Mouse (Mus musculus) mouse embryonic stem cell (cell line): ENCODE measurements around the gene Twf2.

Experiments used
- in situ Hi-C, 2 experiments: fragments of 300-500 bp; cut with MboI; formaldehyde crosslinking; loops; 1 replicate in 1 of 2; 3 replicates in 1 of 2; pipeline ENCODE4 v1.14.3; 2019 to 2020; ENCODE audit warnings: low sequenced_read_pairs in 2 of 2, low pct_unique_long_range_greater_than_20kb in 1 of 2, mixed read lengths in 1 of 2; ENCODE audit not compliant: unreplicated experiment in 1 of 2

Gene Twf2

DNA sequence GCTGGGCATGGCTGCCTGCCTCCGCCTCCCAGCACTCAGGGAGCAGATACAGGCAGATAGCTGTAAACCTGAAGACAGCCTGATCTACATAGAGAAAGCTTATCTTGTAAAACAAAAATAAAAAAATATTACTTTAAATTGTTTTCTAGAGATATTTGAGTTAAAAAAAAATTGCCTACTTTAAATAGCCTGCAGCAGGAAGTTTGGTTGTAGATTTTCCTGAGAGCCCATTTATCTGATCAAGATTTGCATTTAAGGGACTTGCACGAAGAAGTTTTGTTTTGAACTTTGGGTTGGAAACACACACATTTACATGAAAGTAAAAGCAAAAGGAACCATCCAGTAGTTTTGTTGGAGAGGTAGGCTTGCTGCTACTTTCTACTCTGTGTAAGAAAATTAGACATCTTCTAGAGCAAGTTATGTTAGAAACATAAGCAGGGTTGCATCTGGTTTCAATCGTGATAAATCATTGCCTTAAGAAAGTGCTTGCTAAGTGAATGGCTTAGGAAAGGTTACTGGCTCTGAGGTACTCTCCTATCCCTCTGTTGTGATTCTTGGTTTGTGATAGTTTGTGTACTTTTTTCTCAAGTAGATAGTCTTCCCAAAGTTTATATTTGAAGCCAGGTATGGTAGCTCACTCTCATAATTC lies 27.2 kb upstream of the Twf2 start:
- in situ Hi-C loops, result loop anchor here in 1 of 2 experiments (25.0 kb wide), 1 partner anchor 662 kb away; no protein-coding TSS in a partner anchor

DNA sequence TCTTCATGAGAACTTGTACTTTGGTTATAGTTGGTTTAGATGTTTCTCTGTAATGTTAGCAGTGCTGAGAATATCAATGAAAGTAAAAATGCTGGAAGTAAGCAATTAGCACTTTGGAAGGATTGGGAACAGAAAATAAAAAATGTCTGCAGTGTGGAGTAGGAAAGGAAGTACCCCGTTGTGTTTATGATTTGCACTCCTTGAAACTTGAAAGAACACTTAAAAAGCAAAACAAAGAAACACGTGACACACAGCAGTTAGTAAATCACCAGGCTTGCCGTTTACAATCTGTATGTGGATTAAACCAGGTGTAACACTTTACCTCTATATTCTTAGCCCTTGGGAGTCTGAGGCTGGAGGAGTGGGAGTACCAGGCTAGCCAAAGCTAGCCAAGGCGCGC lies 26.1 kb upstream of the Twf2 start:
- in situ Hi-C loops, result loop anchor here in 1 of 2 experiments (25.0 kb wide), 1 partner anchor 661 kb away; no protein-coding TSS in a partner anchor

DNA sequence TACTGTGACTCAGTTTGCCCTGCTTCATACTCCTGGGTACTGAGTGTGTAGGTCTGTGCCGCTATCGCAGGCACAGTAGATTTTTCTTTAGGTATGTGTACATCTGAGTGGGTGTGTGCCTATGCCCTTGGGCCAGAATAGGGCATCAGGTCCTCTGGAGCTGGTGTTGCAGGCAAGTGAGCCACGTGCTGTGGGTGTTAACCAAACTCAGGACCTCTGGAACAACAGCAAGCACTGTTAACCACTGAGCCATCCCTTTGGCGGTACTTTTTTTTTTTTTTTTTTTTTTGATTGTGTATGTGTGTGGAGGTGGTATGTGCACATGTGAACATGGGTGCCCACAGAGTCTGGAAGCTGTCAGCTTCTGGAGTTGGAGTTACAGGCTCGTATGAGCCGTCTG lies 25.1 kb upstream of the Twf2 start:
- in situ Hi-C loops, result loop anchor here in 1 of 2 experiments (25.0 kb wide), 1 partner anchor 660 kb away; no protein-coding TSS in a partner anchor

DNA sequence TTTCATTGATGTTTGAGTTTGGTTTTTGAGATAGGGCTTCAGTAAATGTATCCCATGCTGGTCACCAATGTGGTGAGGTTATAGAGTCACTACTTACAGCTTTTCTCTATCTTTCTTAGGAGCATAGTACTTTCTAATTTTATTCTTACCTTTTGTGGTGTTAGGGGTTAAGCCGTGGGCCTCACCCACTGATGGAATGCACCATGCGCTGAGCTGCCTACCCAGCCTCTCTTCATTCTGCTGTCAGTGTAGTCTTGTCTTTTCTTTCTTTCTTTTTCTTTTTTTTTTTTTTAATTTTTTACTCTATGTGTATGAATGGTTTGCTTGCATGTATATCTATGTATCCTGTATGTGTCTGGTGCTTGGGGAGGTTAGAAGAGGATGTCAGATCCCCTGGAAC lies 23.5 kb upstream of the Twf2 start:
- in situ Hi-C loops, result loop anchor here in 1 of 2 experiments (25.0 kb wide), 1 partner anchor 658 kb away; no protein-coding TSS in a partner anchor

DNA sequence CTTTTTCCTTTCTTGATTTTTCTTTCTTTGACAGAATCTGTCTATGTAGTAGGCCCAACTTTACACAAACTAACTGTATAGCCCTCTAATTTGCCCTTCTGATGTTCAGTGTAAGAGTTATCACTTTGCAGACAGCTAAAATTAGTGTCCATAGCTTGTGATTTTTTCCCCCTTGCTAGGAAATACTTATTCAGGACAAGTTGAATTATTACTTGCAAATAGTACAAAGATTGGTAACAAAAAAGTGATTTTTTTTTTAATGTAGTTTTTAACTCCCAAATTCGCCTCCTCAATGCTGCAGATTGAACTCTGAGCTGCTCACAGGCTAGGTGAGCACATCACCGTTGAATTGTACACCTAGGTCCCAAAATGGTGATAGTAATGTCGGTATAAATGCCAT lies 22.9 kb upstream of the Twf2 start:
- in situ Hi-C loops, result loop anchor here in 1 of 2 experiments (25.0 kb wide), 1 partner anchor 657 kb away; no protein-coding TSS in a partner anchor

DNA sequence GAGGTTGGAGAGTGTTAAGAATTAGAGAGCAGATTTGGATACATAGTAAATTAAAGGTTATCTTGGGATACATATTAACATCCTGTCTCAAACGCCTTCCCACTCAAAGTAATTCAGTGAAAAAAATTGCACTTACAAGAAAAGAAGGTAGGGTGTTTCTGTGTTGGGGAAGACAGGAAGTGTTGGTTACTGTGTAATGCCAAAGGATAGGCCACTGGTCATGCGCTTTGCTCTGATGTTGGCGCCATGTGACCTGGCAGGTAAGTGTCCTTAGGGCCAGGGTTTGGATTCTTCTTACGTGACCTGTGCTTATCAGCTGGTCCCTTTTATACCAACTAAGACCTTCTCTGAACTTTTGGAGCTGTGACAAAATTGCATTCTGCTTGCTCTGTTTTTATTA lies 20.8 kb upstream of the Twf2 start:
- in situ Hi-C loops, result loop anchor here in 1 of 2 experiments (25.0 kb wide), 1 partner anchor 655 kb away; no protein-coding TSS in a partner anchor

DNA sequence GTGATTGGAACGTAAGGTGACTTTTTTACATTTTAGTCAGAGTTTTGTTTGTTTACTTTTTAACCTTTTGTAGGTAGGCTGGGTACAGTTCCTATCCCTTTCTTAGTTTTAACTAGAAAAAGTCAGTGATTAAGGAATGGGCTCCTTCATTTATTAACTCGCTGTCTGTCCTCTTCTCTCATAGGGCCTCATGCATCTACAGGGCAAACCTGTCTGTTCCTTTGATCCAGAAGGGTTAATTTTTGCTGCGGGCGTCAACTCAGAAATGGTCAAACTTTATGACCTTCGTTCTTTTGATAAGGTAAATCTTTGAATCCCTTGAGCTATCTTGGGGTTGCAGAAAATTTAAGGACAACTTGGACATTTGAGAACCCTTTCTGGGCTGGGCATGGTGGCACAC lies 18.9 kb upstream of the Twf2 start:
- in situ Hi-C loops, result loop anchor here in 1 of 2 experiments (25.0 kb wide), 1 partner anchor 653 kb away; no protein-coding TSS in a partner anchor

DNA sequence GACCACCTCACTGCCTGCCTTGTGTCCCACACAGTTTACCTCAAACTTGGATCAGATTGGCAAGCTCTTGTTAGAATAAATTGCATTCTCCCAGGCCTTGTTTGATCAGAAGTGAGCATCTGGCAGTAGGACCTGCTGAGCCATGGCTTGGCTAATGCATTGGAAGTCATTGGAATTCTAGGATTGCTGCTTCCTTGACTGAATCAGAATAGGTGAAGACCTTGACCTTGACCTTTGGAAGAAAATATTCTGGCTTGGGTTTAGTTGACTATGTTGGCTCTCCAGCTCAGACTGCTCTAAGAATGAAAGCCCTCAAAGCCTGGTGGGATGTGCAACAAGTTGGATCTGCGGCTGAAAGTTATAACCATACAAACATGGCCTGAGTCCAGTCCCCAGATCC lies 11.6 kb upstream of the Twf2 start:
- in situ Hi-C loops, result loop anchor here in 1 of 2 experiments (25.0 kb wide), 1 partner anchor 646 kb away; no protein-coding TSS in a partner anchor

DNA sequence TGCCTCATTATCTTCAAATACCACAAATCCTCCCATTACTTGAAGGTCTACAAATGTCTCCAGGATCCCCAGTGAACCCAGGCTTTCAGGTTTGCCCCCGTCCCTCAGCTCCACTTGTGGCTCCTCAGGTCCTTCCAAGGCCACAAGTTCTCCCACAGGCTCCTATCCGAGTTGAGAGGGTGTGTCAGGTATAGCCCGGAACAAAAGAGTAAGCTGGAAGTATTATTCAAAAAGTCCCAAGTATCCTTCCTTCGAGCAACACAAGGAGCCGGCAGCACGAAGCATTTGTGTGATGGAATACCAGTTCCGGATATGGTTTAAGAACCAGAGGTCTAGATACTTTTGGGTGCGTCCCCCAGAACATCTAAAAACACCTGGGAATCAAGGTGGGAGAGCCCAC lies 10.9 kb upstream of the Twf2 start:
- in situ Hi-C loops, result loop anchor here in 1 of 2 experiments (25.0 kb wide), 1 partner anchor 645 kb away; no protein-coding TSS in a partner anchor

DNA sequence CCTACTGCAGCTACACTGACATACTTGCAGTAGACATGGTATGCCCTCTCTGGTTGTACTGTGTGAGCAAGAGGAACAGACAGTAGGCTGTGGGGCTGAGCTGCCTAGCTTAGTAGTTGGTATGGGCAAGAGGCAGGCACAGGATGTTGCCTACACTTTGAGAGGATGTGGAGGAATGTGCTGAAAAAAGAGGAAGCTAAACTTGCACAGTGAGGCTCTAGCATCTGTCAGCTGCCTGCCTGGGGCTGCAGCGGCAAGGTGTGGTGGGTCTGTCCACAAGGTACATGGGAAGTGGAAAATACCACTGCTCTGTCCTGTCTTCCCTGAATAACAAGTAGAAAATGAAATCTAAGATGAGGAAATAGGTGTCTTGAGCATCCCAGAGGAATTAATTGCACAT lies 9.9 kb upstream of the Twf2 start:
- in situ Hi-C loops, result loop anchor here in 1 of 2 experiments (25.0 kb wide), 1 partner anchor 644 kb away; no protein-coding TSS in a partner anchor

DNA sequence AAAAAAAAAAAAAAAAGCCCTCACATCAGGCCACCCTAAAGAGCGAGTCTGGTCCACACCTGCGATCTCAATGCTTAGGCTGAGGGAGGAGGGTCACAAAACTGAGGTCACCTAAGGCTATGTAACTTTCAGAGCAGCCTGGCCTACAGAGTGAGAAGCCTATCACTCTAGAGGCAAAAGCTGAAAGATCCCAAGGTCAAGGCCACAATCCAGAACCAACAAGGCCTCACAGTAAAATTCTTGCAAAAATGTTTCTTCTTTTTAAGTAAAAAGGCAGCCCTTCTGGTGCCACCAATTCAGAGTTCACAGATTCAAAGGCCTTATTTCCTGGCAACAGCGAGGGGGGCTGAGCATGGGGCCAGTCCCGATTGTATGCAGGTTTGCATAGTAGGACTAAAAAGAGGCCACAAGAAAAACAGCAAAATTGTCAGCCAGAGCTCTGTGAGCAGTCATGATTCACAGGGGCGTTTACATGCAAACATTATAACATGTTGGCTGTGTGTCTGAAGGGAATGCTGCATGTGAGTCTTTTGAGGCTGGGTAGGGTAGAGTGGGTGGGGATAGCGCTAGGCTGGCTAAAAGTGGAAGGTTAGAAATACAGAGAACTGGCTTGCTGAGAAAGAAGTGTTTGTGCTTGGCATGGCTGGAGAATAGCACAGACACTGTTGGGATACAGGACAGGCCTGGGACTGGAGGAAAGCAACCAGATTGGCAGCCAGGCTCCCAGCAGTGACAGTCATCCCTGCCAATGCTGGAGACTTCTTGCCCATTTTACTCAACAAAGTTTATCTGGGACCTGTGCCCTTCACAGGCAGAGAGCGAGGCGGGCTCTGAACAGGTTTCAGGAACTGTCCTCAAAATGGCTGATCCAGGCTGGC lies 8.7 kb upstream of the Twf2 start:
- in situ Hi-C loops, result loop anchor here in 1 of 2 experiments (25.0 kb wide), 1 partner anchor 643 kb away; no protein-coding TSS in a partner anchor

DNA sequence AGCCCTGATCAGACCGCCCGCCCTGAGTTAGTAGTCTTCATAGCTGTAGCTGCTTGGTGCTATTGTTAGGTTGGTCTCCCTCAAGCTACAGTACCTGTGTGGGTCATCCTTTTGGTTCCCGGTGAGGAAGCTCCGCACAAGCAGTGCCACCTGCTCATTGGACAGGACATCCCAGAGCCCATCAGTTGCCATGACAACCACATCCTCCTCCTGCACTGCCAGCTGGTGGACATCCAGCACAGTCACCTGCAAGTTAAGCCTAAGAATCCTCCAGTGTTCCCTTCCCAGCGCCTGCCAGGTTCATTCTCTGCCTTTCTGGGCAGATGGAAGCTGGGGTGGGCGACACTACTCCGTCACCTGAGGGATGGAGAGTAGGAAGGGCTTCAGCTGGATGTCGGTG lies 7.2 kb upstream of the Twf2 start:
- in situ Hi-C loops, result loop anchor here in 1 of 2 experiments (25.0 kb wide), 1 partner anchor 642 kb away; no protein-coding TSS in a partner anchor

DNA sequence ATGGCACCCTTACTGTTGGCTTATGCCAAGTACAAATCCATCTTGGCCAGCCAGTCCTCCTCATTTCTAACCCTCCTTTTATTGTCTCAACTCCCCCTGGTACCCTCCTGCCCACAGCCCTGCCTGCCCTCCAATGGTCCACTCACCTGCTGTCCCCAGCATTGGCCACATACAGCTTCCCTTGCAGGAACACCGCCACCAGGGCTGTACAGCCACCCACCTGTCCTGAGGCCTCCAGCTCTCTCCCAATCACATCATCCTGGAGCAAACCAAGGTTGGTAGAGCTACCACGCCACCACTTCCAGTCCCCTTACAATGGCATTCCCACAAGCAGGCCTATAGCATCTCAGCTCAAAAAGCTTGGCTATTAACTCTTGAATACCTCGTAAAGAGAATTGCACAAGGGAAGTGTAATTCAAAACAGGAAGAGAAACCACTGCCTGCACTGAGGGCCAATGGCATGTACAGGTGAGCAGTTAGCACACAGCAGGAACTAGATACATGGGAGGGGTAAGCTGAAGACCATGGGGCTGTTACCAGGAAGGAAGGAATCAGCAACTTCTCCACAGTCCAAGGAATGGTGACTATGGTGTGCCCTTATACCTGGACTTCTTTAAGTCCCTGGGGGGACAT lies 5.7 kb upstream of the Twf2 start:
- in situ Hi-C loops, result loop anchor here in 1 of 2 experiments (25.0 kb wide), 1 partner anchor 640 kb away; no protein-coding TSS in a partner anchor

DNA sequence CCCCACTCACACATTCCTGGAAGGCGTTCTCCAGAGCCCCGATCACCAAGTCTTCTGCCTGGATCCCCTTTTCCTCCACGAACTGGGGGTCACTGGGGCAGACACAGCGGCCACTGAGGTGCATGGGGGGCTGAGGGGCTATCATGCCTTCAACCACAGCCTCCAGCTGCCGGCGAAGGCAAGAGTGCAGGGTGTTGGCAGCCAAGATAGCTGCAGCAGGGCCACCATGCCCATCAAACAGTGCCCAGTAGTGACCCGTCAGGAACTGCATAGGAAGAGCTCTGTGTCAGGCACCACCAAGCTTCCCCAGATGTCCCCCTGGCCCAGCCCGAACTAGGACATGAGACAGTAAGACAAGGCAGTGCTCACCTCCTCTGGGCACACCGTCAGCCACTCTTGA lies 5.2 kb upstream of the Twf2 start:
- in situ Hi-C loops, result loop anchor here in 1 of 2 experiments (25.0 kb wide), 1 partner anchor 640 kb away; no protein-coding TSS in a partner anchor

DNA sequence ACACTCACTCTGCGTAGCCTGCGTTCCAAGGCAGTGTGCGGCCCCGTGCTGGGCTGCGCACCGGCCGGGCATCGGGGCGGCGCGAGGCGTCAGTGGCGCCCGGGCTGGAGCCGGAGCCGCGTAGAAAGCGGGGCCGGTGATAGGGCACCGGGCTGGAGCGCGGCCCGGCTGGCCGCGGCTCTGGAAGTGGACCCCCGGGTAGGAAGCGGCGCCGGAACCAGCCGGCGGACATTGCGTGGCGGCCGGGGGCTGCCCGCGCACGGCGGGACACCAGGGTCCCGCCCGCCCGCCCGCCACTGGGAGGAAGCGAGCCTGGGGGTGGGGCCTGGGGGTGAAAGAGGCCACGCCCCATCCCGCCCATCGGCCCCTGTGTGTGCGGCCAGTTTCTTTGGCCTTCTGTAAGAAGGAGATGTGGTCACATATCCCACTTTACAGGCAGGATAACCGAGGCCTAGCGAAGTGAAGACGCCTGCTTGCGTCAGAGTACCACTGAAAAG lies 3.9 kb upstream of the Twf2 start:
- in situ Hi-C loops, result loop anchor here in 1 of 2 experiments (25.0 kb wide), 1 partner anchor 638 kb away; no protein-coding TSS in a partner anchor

DNA sequence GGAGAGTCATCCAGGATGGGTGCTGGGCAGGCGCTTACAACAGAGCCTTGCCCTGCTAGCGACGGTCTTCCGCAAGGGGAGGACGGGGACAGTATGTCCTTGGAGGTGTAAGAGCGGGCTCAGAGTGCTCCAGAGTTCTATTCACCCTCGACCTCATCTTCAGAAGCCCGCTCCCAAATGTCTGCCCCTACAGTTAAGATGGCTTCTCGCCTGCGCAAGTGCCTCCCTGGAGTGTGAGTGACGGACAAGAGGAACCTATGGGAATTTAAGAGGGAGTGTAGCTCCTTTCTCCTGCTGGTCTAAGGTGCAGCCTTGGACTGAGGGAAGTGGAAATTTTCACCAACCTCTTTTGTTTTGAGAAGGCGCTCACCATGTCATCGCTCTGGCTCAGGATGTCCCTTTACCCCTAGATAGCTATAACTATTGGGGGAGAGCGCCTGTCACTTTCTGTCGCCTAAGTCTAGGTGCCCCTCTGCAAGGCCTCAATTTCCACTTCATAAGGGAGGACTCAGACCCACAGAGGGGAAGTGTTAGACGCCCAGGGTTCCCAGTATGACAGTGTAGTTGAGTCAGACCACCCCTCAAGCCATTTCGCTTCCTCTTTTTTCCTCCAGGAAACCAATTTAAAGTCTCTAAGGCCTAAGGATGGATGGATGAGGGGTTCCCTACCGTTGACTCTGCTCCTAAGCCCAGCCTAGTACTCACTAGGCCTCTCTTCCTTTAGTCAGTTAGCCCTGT lies 3.2 kb upstream of the Twf2 start, which contains the start of gene Ppm1m:
Ppm1m (minus strand) TSS at position 212 of the 738 bp plus-strand sequence.
- in situ Hi-C loops, result loop anchor here in 1 of 2 experiments (25.0 kb wide), 1 partner anchor 638 kb away; no protein-coding TSS in a partner anchor

DNA sequence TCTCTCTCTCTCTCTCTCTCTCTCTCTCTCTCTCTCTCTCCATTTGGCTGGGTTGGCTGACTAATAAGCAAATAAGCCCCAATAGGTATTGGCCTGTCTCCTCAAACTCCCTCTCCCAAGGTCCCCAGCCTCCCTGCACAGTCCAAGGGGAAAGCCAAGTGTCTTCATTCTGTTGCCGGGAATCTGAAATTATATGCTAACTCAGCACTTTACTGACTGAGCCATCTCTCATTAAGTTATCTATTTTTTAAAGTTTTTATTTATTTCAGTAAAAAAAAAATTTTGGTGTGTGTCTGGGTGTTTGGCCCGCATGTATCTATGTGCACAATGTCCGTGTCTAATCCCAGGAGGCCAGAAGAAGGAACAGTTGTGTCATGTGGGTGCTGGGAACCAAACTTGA lies 1.0 kb upstream of the Twf2 start:
- in situ Hi-C loops, result no loop called here
